Mouse (Mus musculus): Measurements from ENCODE around the gene Amer3. TPM values are rescaled to one million over a fixed set of nuclear protein-coding genes. Genes with fewer than 3 reads are reported as not detected.
"Not testable (repeated sequence)": the region's sequence is repeated elsewhere in the genome, so short reads cannot be mapped to it uniquely, and the experiment has no call there.

The Amer3 gene
- 0.25 and 0.32 TPM in 2 replicates for polyA plus RNA-seq (2015; fragmentation: Nextera tagmentation; extraction: Ambion mirVana)

GRCm38 (mm10) chr1:34578851-34579781, at the start of gene Amer3:
Gene Amer3, plus strand, starts transcription at chr1:34579657.
- ATAC-seq (ENCODE audit: insufficient number of reproducible peaks, insufficient read depth, low FRiP score, low TSS enrichment, low read depth): peak; percentile 79
- Histone ChIP-seq H3K4me2 (peak within 1 kb of the TSS; percentile 77), H3K9ac (0 out of 2 replicates have a peak within 1 kb of the TSS, but pooled peaks have one; percentile 53), H3K27ac (no peak within 1 kb of the TSS), H3K9me3 (no peaks in the 10 kb centered on the region), H3K4me3 (peak within 1 kb of the TSS; percentile 39), H3K27me3 (peaks cover 42% of the 10 kb centered on the region), H3K36me3 (no peaks in the 10 kb centered on the region), H3K4me1 (peaks cover 6% of the 10 kb centered on the region; the same call in 1 of the 2 replicates)
- WGBS: under 1% methylated on average over 53 of the region's 53 CpGs

GRCm38 (mm10) chr1:34534574-34534973, 44.9 kb upstream of the Amer3 start:
- not testable (repeated sequence) for H3K9me3 ChIP-seq; H3K9ac ChIP-seq; H3K4me2 ChIP-seq; H3K36me3 ChIP-seq; H3K4me1 ChIP-seq; H3K4me3 ChIP-seq; H3K27ac ChIP-seq; ATAC-seq (ENCODE audit: insufficient number of reproducible peaks, insufficient read depth, low FRiP score, low TSS enrichment, low read depth)
- 47% methylated on average over 3 of the region's 3 CpGs for WGBS
- peaks cover 38% of the 10 kb centered on the region for H3K27me3 ChIP-seq

DNA sequence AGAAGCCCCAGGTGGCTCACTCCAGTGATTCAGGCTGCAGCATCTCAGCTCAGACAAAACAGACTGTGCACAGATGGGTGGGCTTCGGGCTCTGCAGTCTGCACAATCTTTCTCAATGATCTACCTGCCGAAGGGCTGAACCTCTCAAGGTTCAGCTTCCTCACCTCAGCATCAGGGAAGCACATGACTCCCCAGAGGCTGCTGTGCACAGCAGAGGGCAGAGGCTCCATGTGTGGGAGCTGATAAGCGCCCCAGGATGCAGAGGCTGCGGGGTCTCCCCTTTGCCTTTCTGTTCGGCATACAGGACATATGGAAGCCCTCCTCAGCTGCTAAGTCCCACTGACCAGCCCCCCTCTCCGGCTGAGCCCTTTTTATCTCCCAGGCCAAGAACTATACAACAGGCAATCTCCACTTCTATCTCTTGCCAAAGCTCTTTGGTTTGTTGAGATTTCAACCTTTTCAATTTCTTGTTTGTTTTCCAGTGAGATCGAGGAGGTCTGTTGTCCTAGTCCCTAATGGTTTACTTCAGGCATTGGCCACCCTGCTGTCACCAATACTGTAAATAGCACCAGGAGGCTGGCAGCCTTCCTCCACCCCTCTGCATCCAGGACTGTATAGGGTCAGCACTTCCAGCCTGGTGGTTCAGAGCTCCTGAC, 44.3 kb upstream of the Amer3 start, which contains the start of gene Cfc1:
Gene Cfc1, plus strand, starts transcription at position 606 of the 656 bp plus-strand sequence.
- peak within 1 kb of the TSS; percentile 53 for H3K4me2 ChIP-seq
- H3K36me3 ChIP-seq; H3K27ac ChIP-seq; ATAC-seq (ENCODE audit: insufficient number of reproducible peaks, insufficient read depth, low FRiP score, low TSS enrichment, low read depth); H3K4me1 ChIP-seq; H3K9ac ChIP-seq; H3K9me3 ChIP-seq: not testable (repeated sequence)
- 34% methylated on average over 7 of the region's 7 CpGs for WGBS
- peaks cover 38% of the 10 kb centered on the region for H3K27me3 ChIP-seq
- peak within 1 kb of the TSS; percentile 30 for H3K4me3 ChIP-seq

- H3K9ac ChIP-seq: no peak overlapping the region
- H3K27me3 ChIP-seq: peaks cover 38% of the 10 kb centered on the region
- no peaks in the 10 kb centered on the region for H3K36me3 ChIP-seq
- H3K27ac ChIP-seq: no peak overlapping the region
- peaks cover 10% of the 10 kb centered on the region for H3K4me1 ChIP-seq
- H3K9me3 ChIP-seq: no peaks in the 10 kb centered on the region
- 2% methylated on average over 14 of the region's 14 CpGs for WGBS
- peak overlapping the region; percentile 30 for H3K4me3 ChIP-seq
- H3K4me2 ChIP-seq: peak overlapping the region; percentile 53
- no peak for ATAC-seq (ENCODE audit: insufficient number of reproducible peaks, insufficient read depth, low FRiP score, low TSS enrichment, low read depth)
These were observed 43.1 kb upstream of the Amer3 start for GRCm38 (mm10) chr1:34536291-34536766.

GRCm38 (mm10) chr1:34536767-34537485, 42.5 kb upstream of the Amer3 start:
- H3K27me3 ChIP-seq: peaks cover 38% of the 10 kb centered on the region
- H3K9ac ChIP-seq: no peak overlapping the region
- no peaks in the 10 kb centered on the region for H3K36me3 ChIP-seq
- H3K4me2 ChIP-seq: peak overlapping the region; percentile 53
- no peak overlapping the region for H3K27ac ChIP-seq
- H3K9me3 ChIP-seq: no peaks in the 10 kb centered on the region
- peak overlapping the region; percentile 30 for H3K4me3 ChIP-seq
- peak; percentile 71; the same call in 1 of the 2 replicates for ATAC-seq (ENCODE audit: insufficient number of reproducible peaks, insufficient read depth, low FRiP score, low TSS enrichment, low read depth)
- H3K4me1 ChIP-seq: peaks cover 10% of the 10 kb centered on the region
- 3% methylated on average over 16 of the region's 16 CpGs for WGBS

DNA sequence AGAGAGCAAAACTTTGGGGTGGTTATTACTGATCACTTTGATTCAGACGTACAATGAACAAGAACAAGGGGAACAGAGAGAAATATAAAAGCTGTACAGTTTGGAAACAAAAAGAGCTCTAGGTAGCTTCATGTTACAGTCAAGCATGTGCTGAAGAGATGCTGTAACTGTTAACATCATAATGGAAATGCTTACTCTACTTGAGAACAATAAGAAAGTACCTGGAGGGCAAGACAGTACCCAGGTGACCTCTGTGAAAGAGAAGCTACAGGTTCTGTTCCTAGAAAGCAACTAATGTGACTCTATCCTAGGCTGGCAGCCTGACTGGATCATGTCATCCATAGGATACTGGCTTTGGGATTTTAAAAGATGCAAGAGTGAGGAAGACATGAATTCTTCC, 32.4 kb upstream of the Amer3 start:
- H3K9me3 ChIP-seq: no peaks in the 10 kb centered on the region
- no peaks in the 10 kb centered on the region for H3K27me3 ChIP-seq
- no peaks in the 10 kb centered on the region for H3K4me1 ChIP-seq
- no peak overlapping the region for H3K4me2 ChIP-seq
- WGBS: 76% methylated on average over 1 of the region's 1 CpGs
- H3K9ac ChIP-seq: no peak overlapping the region
- no peak overlapping the region for H3K27ac ChIP-seq
- no peaks in the 10 kb centered on the region for H3K36me3 ChIP-seq
- ATAC-seq (ENCODE audit: insufficient number of reproducible peaks, insufficient read depth, low FRiP score, low TSS enrichment, low read depth): no peak
- no peak overlapping the region for H3K4me3 ChIP-seq

GRCm38 (mm10) chr1:34553690-34554089, 25.8 kb upstream of the Amer3 start:
- Histone ChIP-seq H3K4me2 (no peak overlapping the region), H3K9me3 (no peaks in the 10 kb centered on the region), H3K27ac (no peak overlapping the region), H3K4me1 (no peaks in the 10 kb centered on the region), H3K9ac (no peak overlapping the region), H3K27me3 (no peaks in the 10 kb centered on the region), H3K36me3 (no peaks in the 10 kb centered on the region), H3K4me3 (no peak overlapping the region)
- no peak for ATAC-seq (ENCODE audit: insufficient number of reproducible peaks, insufficient read depth, low FRiP score, low TSS enrichment, low read depth)
- WGBS: 92% methylated on average over 1 of the region's 1 CpGs

DNA sequence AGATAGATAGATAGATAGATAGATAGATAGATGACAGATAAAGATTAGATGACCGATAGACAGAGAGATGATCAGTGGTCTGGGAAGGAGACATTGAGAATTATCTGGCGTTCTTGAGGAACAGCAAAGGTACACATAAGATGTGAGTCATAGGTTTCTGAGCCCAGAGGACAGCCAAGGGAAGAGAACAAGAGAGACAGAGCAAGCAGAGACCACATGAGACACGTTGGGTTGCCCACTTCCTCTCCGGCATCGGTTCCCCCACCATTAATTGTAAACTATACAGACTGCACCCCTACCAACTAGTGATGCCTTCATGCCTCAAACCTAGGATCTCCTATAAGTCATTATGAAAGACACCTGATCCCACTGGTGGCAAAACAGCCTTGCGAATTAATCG, 25.2 kb upstream of the Amer3 start:
- Histone ChIP-seq H3K27me3 (no peaks in the 10 kb centered on the region), H3K36me3 (no peaks in the 10 kb centered on the region), H3K27ac (no peak overlapping the region), H3K4me2 (no peak overlapping the region), H3K4me1 (no peaks in the 10 kb centered on the region), H3K4me3 (no peak overlapping the region), H3K9ac (no peak overlapping the region), H3K9me3 (no peaks in the 10 kb centered on the region)
- no peak for ATAC-seq (ENCODE audit: insufficient number of reproducible peaks, insufficient read depth, low FRiP score, low TSS enrichment, low read depth)
- WGBS: 83% methylated on average over 7 of the region's 7 CpGs

GRCm38 (mm10) chr1:34560843-34561242, 18.6 kb upstream of the Amer3 start, which contains the start of gene Prss40:
Gene Prss40, minus strand, starts transcription at chr1:34560943.
- H3K4me1 ChIP-seq: no peaks in the 10 kb centered on the region
- ATAC-seq (ENCODE audit: insufficient number of reproducible peaks, insufficient read depth, low FRiP score, low TSS enrichment, low read depth): no peak
- no peaks in the 10 kb centered on the region for H3K27me3 ChIP-seq
- no peak within 1 kb of the TSS for H3K27ac ChIP-seq
- no peak within 1 kb of the TSS for H3K4me3 ChIP-seq
- 87% methylated on average over 15 of the region's 15 CpGs for WGBS
- H3K9me3 ChIP-seq: no peaks in the 10 kb centered on the region
- no peak within 1 kb of the TSS for H3K9ac ChIP-seq
- H3K4me2 ChIP-seq: no peak within 1 kb of the TSS
- no peaks in the 10 kb centered on the region for H3K36me3 ChIP-seq

DNA sequence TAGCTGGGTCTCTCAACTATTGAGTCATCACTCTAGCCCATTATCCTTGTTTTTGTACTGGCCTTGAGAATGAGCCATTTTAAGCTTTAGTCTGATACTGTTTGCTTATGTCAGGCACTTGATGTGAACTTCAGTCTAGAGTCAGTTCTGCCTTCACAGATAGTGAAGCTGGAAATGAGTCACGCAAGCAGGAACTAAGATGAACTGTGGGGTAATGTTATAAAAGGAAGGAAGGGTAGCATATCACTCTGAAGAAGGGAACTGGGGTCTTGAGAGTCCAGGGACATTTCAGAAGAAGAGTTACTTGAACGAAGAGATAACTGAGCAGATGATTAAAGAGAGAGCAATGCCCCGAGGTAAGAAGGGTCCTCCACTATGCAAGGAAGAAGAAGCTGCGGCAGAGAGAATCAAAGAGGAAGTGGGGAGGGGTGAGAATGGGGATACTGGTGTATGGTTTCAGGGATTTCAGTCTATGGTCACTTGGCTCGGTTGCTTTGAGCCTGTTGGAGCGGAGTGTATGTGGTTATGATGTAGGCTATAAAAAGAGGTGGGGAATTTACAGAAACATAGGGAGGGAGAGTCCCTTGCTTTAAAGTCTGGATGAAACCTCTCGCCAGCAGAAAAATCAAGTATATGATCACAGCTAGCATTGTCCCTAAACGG, 14.9 kb upstream of the Amer3 start:
- Histone ChIP-seq H3K9me3 (no peaks in the 10 kb centered on the region), H3K4me3 (no peak overlapping the region), H3K9ac (no peak overlapping the region), H3K36me3 (no peaks in the 10 kb centered on the region), H3K27ac (no peak overlapping the region), H3K4me2 (no peak overlapping the region), H3K27me3 (no peaks in the 10 kb centered on the region), H3K4me1 (no peaks in the 10 kb centered on the region)
- ATAC-seq (ENCODE audit: insufficient number of reproducible peaks, insufficient read depth, low FRiP score, low TSS enrichment, low read depth): no peak
- WGBS: 74% methylated on average over 8 of the region's 8 CpGs

- no peaks in the 10 kb centered on the region for H3K9me3 ChIP-seq
- H3K27ac ChIP-seq: no peak overlapping the region
- no peaks in the 10 kb centered on the region for H3K27me3 ChIP-seq
- no peak for ATAC-seq (ENCODE audit: insufficient number of reproducible peaks, insufficient read depth, low FRiP score, low TSS enrichment, low read depth)
- H3K4me2 ChIP-seq: no peak overlapping the region
- no peaks in the 10 kb centered on the region for H3K4me1 ChIP-seq
- WGBS: 94% methylated on average over 2 of the region's 2 CpGs
- no peaks in the 10 kb centered on the region for H3K36me3 ChIP-seq
- H3K9ac ChIP-seq: no peak overlapping the region
- no peak overlapping the region for H3K4me3 ChIP-seq
These were observed 11.3 kb upstream of the Amer3 start for GRCm38 (mm10) chr1:34568120-34568519.
